Mouse (Mus musculus): Measurements from ENCODE around the gene Olfr597. TPM values are rescaled to one million over a fixed set of nuclear protein-coding genes. Genes with fewer than 3 reads are reported as not detected.
"Not testable (repeated sequence)": the region's sequence is repeated elsewhere in the genome, so short reads cannot be mapped to it uniquely, and the experiment has no call there.

The Olfr597 gene
- not detected in 2 replicates for total RNA-seq (2014; fragmentation: Nextera tagmentation)
- total RNA-seq (2017) = not detected in 2 replicates

GRCm38 (mm10) chr7:103316015-103316414, at the start of gene Olfr597:
Olfr597 (plus strand) TSS chr7:103316315.
- ATAC-seq (replicated peaks; ENCODE audit: poor library complexity, severe bottlenecking) = not testable (repeated sequence)

- not testable (repeated sequence) for ATAC-seq (replicated peaks; ENCODE audit: poor library complexity, severe bottlenecking)
Observed at GRCm38 (mm10) chr7:103305348-103305747, 10.8 kb upstream of the Olfr597 start, which contains the start of gene Olfr596. Olfr596 (plus strand) TSS chr7:103305648.

GRCm38 (mm10) chr7:103323268-103323667, 7.2 kb downstream of the Olfr597 start, which contains the start of gene Olfr598:
Olfr598 (plus strand) TSS chr7:103323568.
- no peak for ATAC-seq (replicated peaks; ENCODE audit: poor library complexity, severe bottlenecking)

GRCm38 (mm10) chr7:103335617-103336016, 19.5 kb downstream of the Olfr597 start, which contains the start of gene Olfr599:
Olfr599 (plus strand) TSS chr7:103335917.
- ATAC-seq (replicated peaks; ENCODE audit: poor library complexity, severe bottlenecking) = no peak

GRCm38 (mm10) chr7:103349569-103349968, 33.5 kb downstream of the Olfr597 start, which contains the start of gene Olfr600:
Olfr600 (minus strand) TSS chr7:103349669.
- no peak for ATAC-seq (replicated peaks; ENCODE audit: poor library complexity, severe bottlenecking)

- no peak for ATAC-seq (replicated peaks; ENCODE audit: poor library complexity, severe bottlenecking)
Observed at GRCm38 (mm10) chr7:103362555-103362954, 46.4 kb downstream of the Olfr597 start, which contains the start of gene Olfr601. Olfr601 (minus strand) TSS chr7:103362655.

Other genes with a start within 250 kb of the Olfr597 start
- not detected in 2 replicates for gene Olfr584, start 234.4 kb upstream of the Olfr597 start, total RNA-seq (2014; fragmentation: Nextera tagmentation)
- gene Olfr584, start 234.4 kb upstream of the Olfr597 start, total RNA-seq (2017) = not detected in 2 replicates
- not detected in 2 replicates for gene Olfr585, start 218.6 kb upstream of the Olfr597 start, total RNA-seq (2014; fragmentation: Nextera tagmentation)
- gene Olfr585, start 218.6 kb upstream of the Olfr597 start, total RNA-seq (2017) = not detected in 2 replicates
- not detected in 2 replicates for gene Olfr586, start 190.7 kb upstream of the Olfr597 start, total RNA-seq (2014; fragmentation: Nextera tagmentation)
- gene Olfr586, start 190.7 kb upstream of the Olfr597 start, total RNA-seq (2017) = not detected in 2 replicates
- gene Olfr588-ps1, start 175.4 kb upstream of the Olfr597 start, total RNA-seq (2014; fragmentation: Nextera tagmentation) = not detected in 2 replicates
- not detected in 2 replicates for gene Olfr588-ps1, start 175.4 kb upstream of the Olfr597 start, total RNA-seq (2017)
- not detected in 2 replicates for gene Olfr589, start 160.0 kb upstream of the Olfr597 start, total RNA-seq (2014; fragmentation: Nextera tagmentation)
- not detected in 2 replicates for gene Olfr589, start 160.0 kb upstream of the Olfr597 start, total RNA-seq (2017)
- not detected in 2 replicates for gene Olfr591, start 138.0 kb upstream of the Olfr597 start, total RNA-seq (2014; fragmentation: Nextera tagmentation)
- gene Olfr591, start 138.0 kb upstream of the Olfr597 start, total RNA-seq (2017) = not detected in 2 replicates
- gene Olfr592, start 131.5 kb upstream of the Olfr597 start, total RNA-seq (2014; fragmentation: Nextera tagmentation) = not detected in 2 replicates
- not detected in 2 replicates for gene Olfr592, start 131.5 kb upstream of the Olfr597 start, total RNA-seq (2017)
- not detected in 2 replicates for gene Olfr593, start 104.5 kb upstream of the Olfr597 start, total RNA-seq (2014; fragmentation: Nextera tagmentation)
- not detected in 2 replicates for gene Olfr593, start 104.5 kb upstream of the Olfr597 start, total RNA-seq (2017)
- not detected in 2 replicates for gene Olfr594, start 99.3 kb upstream of the Olfr597 start, total RNA-seq (2014; fragmentation: Nextera tagmentation)
- not detected in 2 replicates for gene Olfr594, start 99.3 kb upstream of the Olfr597 start, total RNA-seq (2017)
- not detected in 2 replicates for gene Usp17ld, start 63.8 kb upstream of the Olfr597 start, total RNA-seq (2014; fragmentation: Nextera tagmentation)
- not detected in 2 replicates for gene Usp17ld, start 63.8 kb upstream of the Olfr597 start, total RNA-seq (2017)
- not detected in 2 replicates for gene Olfr596, start 10.7 kb upstream of the Olfr597 start, total RNA-seq (2014; fragmentation: Nextera tagmentation)
- not detected in 2 replicates for gene Olfr596, start 10.7 kb upstream of the Olfr597 start, total RNA-seq (2017)
- gene Olfr598, start 7.3 kb downstream of the Olfr597 start, total RNA-seq (2014; fragmentation: Nextera tagmentation) = not detected in 2 replicates
- not detected in 2 replicates for gene Olfr598, start 7.3 kb downstream of the Olfr597 start, total RNA-seq (2017)
- gene Olfr599, start 19.6 kb downstream of the Olfr597 start, total RNA-seq (2014; fragmentation: Nextera tagmentation) = not detected in 2 replicates
- gene Olfr599, start 19.6 kb downstream of the Olfr597 start, total RNA-seq (2017) = not detected in 2 replicates
- gene Olfr600, start 33.4 kb downstream of the Olfr597 start, total RNA-seq (2014; fragmentation: Nextera tagmentation) = not detected in 2 replicates
- gene Olfr600, start 33.4 kb downstream of the Olfr597 start, total RNA-seq (2017) = not detected in 2 replicates
- not detected in 2 replicates for gene Olfr601, start 46.3 kb downstream of the Olfr597 start, total RNA-seq (2014; fragmentation: Nextera tagmentation)
- not detected in 2 replicates for gene Olfr601, start 46.3 kb downstream of the Olfr597 start, total RNA-seq (2017)
- not detected in 2 replicates for gene Olfr603, start 69.9 kb downstream of the Olfr597 start, total RNA-seq (2014; fragmentation: Nextera tagmentation)
- not detected in 2 replicates for gene Olfr603, start 69.9 kb downstream of the Olfr597 start, total RNA-seq (2017)
- gene Usp17lc, start 98.8 kb downstream of the Olfr597 start, total RNA-seq (2014; fragmentation: Nextera tagmentation) = not detected in 2 replicates
- not detected in 2 replicates for gene Usp17lc, start 98.8 kb downstream of the Olfr597 start, total RNA-seq (2017)
- gene Olfr605, start 129.1 kb downstream of the Olfr597 start, total RNA-seq (2014; fragmentation: Nextera tagmentation) = not detected in 2 replicates
- gene Olfr605, start 129.1 kb downstream of the Olfr597 start, total RNA-seq (2017) = not detected in 2 replicates
- gene Olfr606, start 132.7 kb downstream of the Olfr597 start, total RNA-seq (2014; fragmentation: Nextera tagmentation) = not detected in 2 replicates
- not detected in 2 replicates for gene Olfr606, start 132.7 kb downstream of the Olfr597 start, total RNA-seq (2017)
- gene Olfr607, start 147.8 kb downstream of the Olfr597 start, total RNA-seq (2014; fragmentation: Nextera tagmentation) = not detected in 2 replicates
- not detected in 2 replicates for gene Olfr607, start 147.8 kb downstream of the Olfr597 start, total RNA-seq (2017)
- gene Olfr608, start 153.6 kb downstream of the Olfr597 start, total RNA-seq (2014; fragmentation: Nextera tagmentation) = not detected in 2 replicates
- not detected in 2 replicates for gene Olfr608, start 153.6 kb downstream of the Olfr597 start, total RNA-seq (2017)
- gene Olfr609, start 181.7 kb downstream of the Olfr597 start, total RNA-seq (2014; fragmentation: Nextera tagmentation) = not detected in 2 replicates
- not detected in 2 replicates for gene Olfr609, start 181.7 kb downstream of the Olfr597 start, total RNA-seq (2017)
- gene Olfr610, start 195.8 kb downstream of the Olfr597 start, total RNA-seq (2014; fragmentation: Nextera tagmentation) = not detected in 2 replicates
- gene Olfr610, start 195.8 kb downstream of the Olfr597 start, total RNA-seq (2017) = not detected in 2 replicates
- gene Olfr611, start 204.5 kb downstream of the Olfr597 start, total RNA-seq (2014; fragmentation: Nextera tagmentation) = not detected in 2 replicates
- gene Olfr611, start 204.5 kb downstream of the Olfr597 start, total RNA-seq (2017) = not detected in 2 replicates
- not detected in 2 replicates for gene Olfr612, start 226.4 kb downstream of the Olfr597 start, total RNA-seq (2014; fragmentation: Nextera tagmentation)
- gene Olfr612, start 226.4 kb downstream of the Olfr597 start, total RNA-seq (2017) = not detected in 2 replicates
- gene Olfr613, start 231.8 kb downstream of the Olfr597 start, total RNA-seq (2014; fragmentation: Nextera tagmentation) = not detected in 2 replicates
- not detected in 2 replicates for gene Olfr613, start 231.8 kb downstream of the Olfr597 start, total RNA-seq (2017)
- gene Olfr615, start 239.8 kb downstream of the Olfr597 start, total RNA-seq (2014; fragmentation: Nextera tagmentation) = not detected in 2 replicates
- gene Olfr615, start 239.8 kb downstream of the Olfr597 start, total RNA-seq (2017) = not detected in 2 replicates

Data from granulocyte monocyte progenitor cell, adult 5-6 weeks (primary cell).